Mouse (Mus musculus) stomach, postnatal 0 days (tissue): ENCODE measurements around the gene Trp63.

Experiments
- CTCF ChIP-seq: IDR thresholded peaks from 2 replicates; pipeline ENCODE4 v1.5.1; 2016; ENCODE audit warnings: antibody characterized with exemption, low read depth, mild to moderate bottlenecking, moderate library complexity
- EP300 ChIP-seq: optimal IDR thresholded peaks from 2 replicates; pipeline ENCODE3; 2016; ENCODE audit warnings: antibody characterized with exemption

DNA sequence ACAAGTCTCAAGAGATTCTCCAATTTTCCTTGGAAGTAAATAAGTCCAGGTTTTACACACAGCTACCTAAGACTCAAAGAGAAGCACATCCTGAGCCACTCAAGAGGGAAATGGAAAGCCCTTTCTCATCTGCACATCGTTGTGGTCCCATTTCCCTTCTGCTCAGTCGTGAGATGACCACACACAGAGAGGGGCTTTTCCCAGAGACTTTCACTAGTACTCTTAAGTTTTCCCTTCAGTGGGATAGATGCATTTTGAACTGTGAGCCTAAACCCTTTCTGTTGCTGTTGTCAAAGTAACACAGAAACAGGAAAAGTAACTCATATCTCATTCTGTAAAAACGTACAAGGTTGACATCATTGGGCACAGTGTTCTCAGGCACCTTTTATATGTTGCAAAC lies 20.4 kb upstream of the Trp63 start:
- TF ChIP-seq EP300 (no peak), CTCF (no peak)
